Mouse (Mus musculus) CH12.LX (cell line): Measurements from ENCODE around the gene Phf2. TPM values are rescaled to one million over a fixed set of nuclear protein-coding genes. Genes with fewer than 3 reads are reported as not detected.

Experiments used
- DNase-seq: peaks from one replicate; pipeline ENCODE4 v3.0.0-alpha.2; 2013; ENCODE audit errors: extremely low read depth
- H3K27ac ChIP-seq: 2 replicates; pipeline ENCODE4 v1.5.1; 2012; ENCODE audit warnings: low read depth, mild to moderate bottlenecking, control low read depth, moderate library complexity; ENCODE audit not compliant: insufficient read depth
- H3K27me3 ChIP-seq: replicated peaks from 2 replicates; pipeline ENCODE3; 2012; ENCODE audit warnings: inconsistent platforms
- H3K36me3 ChIP-seq, 2 experiments: replicated peaks in 1 of 2; 2 replicates each; pipeline versions ENCODE3 to v1.6.1; 2012; ENCODE audit warnings: inconsistent platforms in 1 of 2, low read length in 1 of 2, mild to moderate bottlenecking in 1 of 2, mixed read lengths in 1 of 2, moderate library complexity in 1 of 2; ENCODE audit not compliant: control insufficient read depth in 1 of 2, insufficient read depth in 1 of 2
- H3K4me1 ChIP-seq, 2 experiments: 2 replicates each; pipeline ENCODE4 v1.6.1; 2012; ENCODE audit warnings: inconsistent platforms in 1 of 2, moderate library complexity in 1 of 2; ENCODE audit not compliant: insufficient read depth in 2 of 2, control insufficient read depth in 1 of 2
- H3K4me2 ChIP-seq: 2 replicates; pipeline ENCODE4 v1.6.1; 2012; ENCODE audit warnings: low read depth, mild to moderate bottlenecking, control low read depth; ENCODE audit not compliant: poor library complexity, insufficient read depth, severe bottlenecking
- H3K4me3 ChIP-seq, 3 experiments: fragments of 150-350 bp in 1 of 3; sonication (generic) in 1 of 3; replicated peaks in 1 of 3; 2 replicates each; pipeline versions ENCODE3 to v1.5.1; 2011 to 2012; ENCODE audit warnings: low read depth in 2 of 3, low read length in 2 of 3, mild to moderate bottlenecking in 2 of 3, moderate library complexity in 2 of 3, control low read depth in 1 of 3, improper control_type of control experiment in 1 of 3, inconsistent platforms in 1 of 3, mixed read lengths in 1 of 3; ENCODE audit not compliant: poor library complexity in 1 of 3
- H3K79me2 ChIP-seq: replicated peaks from 2 replicates; pipeline ENCODE4 v1.6.1; 2012; ENCODE audit warnings: mild to moderate bottlenecking, moderate library complexity; ENCODE audit not compliant: control insufficient read depth, poor library complexity, insufficient read depth, severe bottlenecking; ENCODE audit errors: extremely low read depth
- H3K9ac ChIP-seq: 2 replicates; pipeline ENCODE4 v1.6.1; 2012; ENCODE audit warnings: low read depth, mild to moderate bottlenecking, control low read depth, moderate library complexity; ENCODE audit not compliant: insufficient read depth
- H3K9me3 ChIP-seq: replicated peaks from 2 replicates; pipeline ENCODE3; 2012; ENCODE audit warnings: low read length, inconsistent platforms, mixed read lengths
- BHLHE40 ChIP-seq: IDR thresholded peaks from 2 replicates; pipeline ENCODE4 v1.6.1; 2011; ENCODE audit warnings: mild to moderate bottlenecking, low read depth, low read length, improper control_type of control experiment
- CHD2 ChIP-seq: IDR thresholded peaks from 2 replicates; pipeline ENCODE4 v1.6.1; 2011; ENCODE audit warnings: low read length, improper control_type of control experiment
- E2F4 ChIP-seq: IDR thresholded peaks from 2 replicates; pipeline ENCODE4 v1.6.1; 2011; ENCODE audit warnings: low read depth, low read length, improper control_type of control experiment; ENCODE audit not compliant: insufficient replicate concordance
- ELF1 ChIP-seq: IDR thresholded peaks from 2 replicates; pipeline ENCODE4 v1.6.1; 2014; ENCODE audit warnings: low read depth, mild to moderate bottlenecking, inconsistent platforms, low read length, improper control_type of control experiment
- GABPA ChIP-seq: IDR thresholded peaks from 2 replicates; pipeline ENCODE4 v1.6.1; 2012; ENCODE audit warnings: low read depth, low read length, improper control_type of control experiment, inconsistent platforms; ENCODE audit not compliant: insufficient replicate concordance
- IRF4 ChIP-seq: IDR thresholded peaks from 2 replicates; pipeline ENCODE4 v1.6.1; 2014; ENCODE audit warnings: low read depth, mild to moderate bottlenecking, inconsistent platforms, low read length, improper control_type of control experiment
- JUN ChIP-seq: IDR thresholded peaks from 2 replicates; pipeline ENCODE4 v1.6.1; 2011; ENCODE audit warnings: low read depth, mild to moderate bottlenecking, low read length, improper control_type of control experiment, moderate library complexity; ENCODE audit not compliant: insufficient read depth
- JUND ChIP-seq: conservative IDR thresholded peaks from 2 replicates; pipeline ENCODE4 v1.6.1; 2011; ENCODE audit warnings: low read depth, low read length, improper control_type of control experiment
- MAFK ChIP-seq: IDR thresholded peaks from 2 replicates; pipeline ENCODE4 v1.6.1; 2011; ENCODE audit warnings: low read length, improper control_type of control experiment; ENCODE audit not compliant: insufficient replicate concordance
- MAZ ChIP-seq: IDR thresholded peaks from 2 replicates; pipeline ENCODE4 v1.6.1; 2012; ENCODE audit warnings: low read depth, mild to moderate bottlenecking, inconsistent platforms, low read length, improper control_type of control experiment, moderate library complexity
- MEF2A ChIP-seq: IDR thresholded peaks from 2 replicates; pipeline ENCODE4 v1.6.1; 2014; ENCODE audit warnings: low read depth, mild to moderate bottlenecking, inconsistent platforms, low read length, improper control_type of control experiment, borderline replicate concordance
- MXI1 ChIP-seq: IDR thresholded peaks from 2 replicates; pipeline ENCODE4 v1.6.1; 2011; ENCODE audit warnings: mild to moderate bottlenecking, low read depth, low read length, improper control_type of control experiment
- NELFE ChIP-seq: IDR thresholded peaks from 2 replicates; pipeline ENCODE4 v1.6.1; 2011; ENCODE audit warnings: low read depth, low read length, improper control_type of control experiment
- PAX5 ChIP-seq: IDR thresholded peaks from 2 replicates; pipeline ENCODE4 v1.6.1; 2012; ENCODE audit warnings: low read length, inconsistent platforms, mixed read lengths
- POLR2A ChIP-seq: IDR thresholded peaks from 2 replicates; pipeline ENCODE4 v1.6.1; 2011; ENCODE audit warnings: low read depth, mild to moderate bottlenecking, improper control_type of control experiment, low read length
- POLR2AphosphoS2 ChIP-seq: IDR thresholded peaks from 2 replicates; pipeline ENCODE4 v1.6.1; 2011; ENCODE audit warnings: low read depth, low read length, improper control_type of control experiment
- RAD21 ChIP-seq: IDR thresholded peaks from 2 replicates; pipeline ENCODE4 v1.6.1; 2011; ENCODE audit warnings: low read depth, mild to moderate bottlenecking, low read length, improper control_type of control experiment, moderate library complexity
- TCF12 ChIP-seq: IDR thresholded peaks from 2 replicates; pipeline ENCODE4 v1.6.1; 2014; ENCODE audit warnings: low read depth, mild to moderate bottlenecking, inconsistent platforms, low read length, improper control_type of control experiment
- USF1 ChIP-seq: IDR thresholded peaks from 2 replicates; pipeline ENCODE4 v1.6.1; 2014; ENCODE audit warnings: low read depth, mild to moderate bottlenecking, inconsistent platforms, low read length, improper control_type of control experiment
- ZC3H11A ChIP-seq: IDR thresholded peaks from 2 replicates; pipeline ENCODE4 v1.6.1; 2012; ENCODE audit warnings: low read depth, mild to moderate bottlenecking, inconsistent platforms, low read length, improper control_type of control experiment
- ZKSCAN1 ChIP-seq: IDR thresholded peaks from 2 replicates; pipeline ENCODE4 v1.6.1; 2012; ENCODE audit warnings: low read depth, inconsistent platforms, low read length, improper control_type of control experiment, borderline replicate concordance
- ZNF384 ChIP-seq: IDR thresholded peaks from 2 replicates; pipeline ENCODE4 v1.6.1; 2012; ENCODE audit warnings: low read depth, low read length, improper control_type of control experiment, inconsistent platforms
- dilution Hi-C: fragments of 300-500 bp; cut with MboI; formaldehyde crosslinking; loops from 2 replicates; pipeline ENCODE4 v1.14.3; 2020; ENCODE audit warnings: low sequenced_read_pairs; ENCODE audit not compliant: extremely low pct_unique_long_range_greater_than_20kb, extremely low pct_ligation_motif_present
- in situ Hi-C: fragments of 300-500 bp; cut with MboI; formaldehyde crosslinking; loops from 3 replicates; pipeline ENCODE4 v1.14.3; 2019; ENCODE audit warnings: low sequenced_read_pairs, low pct_ligation_motif_present, low pct_unique_long_range_greater_than_20kb, mixed read lengths
- polyA plus RNA-seq: library from polyadenylated mRNA; unstranded; fragments of >175 nt; gene quantifications from 2 replicates; pipeline ENCODE4 v1.2.1, GENCODE M21; 2012; ENCODE audit warnings: low read depth; ENCODE audit not compliant: insufficient read length
- total RNA-seq, 2 experiments: library from RNA; depleted of rRNA; stranded (reverse); fragments of 300-350 nt in 1 of 2; fragments of >200 nt in 1 of 2; gene quantifications; 2 replicates each; pipeline ENCODE4 v1.2.3; 2012 to 2014

Phf2 gene
- total and polyA plus RNA-seq, 3 experiments: 2.3 to 14.2 (median 6.7) TPM

DNA sequence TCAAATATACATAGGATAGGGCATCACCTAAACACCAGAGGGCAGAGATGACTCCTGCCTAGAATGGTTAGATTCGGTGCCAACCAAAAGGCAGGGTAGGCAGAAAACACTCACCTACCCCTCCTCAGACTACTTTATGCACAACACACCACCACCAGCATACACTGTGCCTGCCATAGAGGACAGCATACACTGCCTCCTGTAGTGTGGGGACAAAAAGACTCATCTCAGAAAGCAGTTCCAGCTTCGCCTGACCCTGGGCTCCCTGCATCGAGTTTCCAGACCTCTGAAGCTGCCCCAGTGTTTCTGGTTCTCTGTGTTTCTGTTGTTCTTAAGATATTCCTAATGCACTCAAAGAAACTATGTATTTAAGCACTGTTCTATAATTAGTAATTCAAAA, 42.2 kb upstream of the Phf2 start:
- Histone ChIP-seq H3K79me2 (no peaks in the 10 kb centered on the region; the same call in 1 of the 2 replicates), H3K36me3 (peaks cover 71 to 94% of the 10 kb centered on the region in 2 experiments), H3K4me3 (no peak overlapping the region), H3K27ac (no peak overlapping the region), H3K27me3 (no peaks in the 10 kb centered on the region), H3K4me1 (no peaks in the 10 kb centered on the region), H3K9me3 (no peaks in the 10 kb centered on the region), H3K4me2 (no peak overlapping the region), H3K9ac (no peak overlapping the region)
- TF ChIP-seq ZNF384 (no peak), MAZ (no peak), GABPA (no peak), PAX5 (no peak), E2F4 (no peak), TCF12 (no peak), ELF1 (no peak)
- no peak for DNase-seq
- dilution Hi-C loops (no loop called here), in situ Hi-C loops (no loop called here)

DNA sequence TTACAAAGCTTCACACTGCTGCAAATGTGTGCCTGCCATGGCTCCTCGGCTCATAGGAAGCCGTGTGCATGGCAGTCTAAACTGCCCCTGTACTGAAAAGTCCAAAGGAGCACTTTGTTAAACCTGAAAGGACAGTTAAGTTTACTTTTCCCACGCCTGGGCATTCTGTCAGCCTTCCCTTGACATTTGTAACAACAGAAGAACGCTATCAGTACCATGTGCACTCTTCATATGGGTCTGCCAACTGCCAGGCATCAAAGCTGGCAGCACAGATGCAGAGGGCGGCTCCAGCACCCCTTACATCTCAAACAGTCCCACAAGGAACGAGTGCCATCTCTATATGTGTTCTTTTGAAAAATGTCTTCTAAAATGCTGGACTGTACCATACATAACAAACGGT, 40.5 kb upstream of the Phf2 start:
- Histone ChIP-seq H3K36me3 (peaks cover 66 to 96% of the 10 kb centered on the region in 2 experiments), H3K9ac (no peak overlapping the region), H3K9me3 (no peaks in the 10 kb centered on the region), H3K79me2 (no peaks in the 10 kb centered on the region; the same call in 1 of the 2 replicates)
- DNase-seq: no peak
- dilution Hi-C loops: no loop called here
- in situ Hi-C loops: no loop called here
- TF ChIP-seq ZKSCAN1: no peak
- no peak for TF ChIP-seq ZC3H11A
- TF ChIP-seq MEF2A: no peak
- TF ChIP-seq NELFE: no peak
- no peak for TF ChIP-seq USF1
- no peak for TF ChIP-seq JUN
- no peak for TF ChIP-seq POLR2AphosphoS2
- no peak for TF ChIP-seq POLR2A
- no peak for TF ChIP-seq MXI1
- TF ChIP-seq MAZ: no peak
- TF ChIP-seq MAFK: no peak
- no peak for TF ChIP-seq RAD21
- TF ChIP-seq JUND: no peak
- no peak for TF ChIP-seq CHD2
- no peak for TF ChIP-seq ELF1
- TF ChIP-seq IRF4: no peak
- TF ChIP-seq BHLHE40: no peak
- TF ChIP-seq, all 38 proteins: peak for 0
- no peak overlapping the region for H3K4me3 ChIP-seq
- no peak overlapping the region for H3K27ac ChIP-seq
- no peaks in the 10 kb centered on the region for H3K4me1 ChIP-seq
- H3K27me3 ChIP-seq: no peaks in the 10 kb centered on the region
- H3K4me2 ChIP-seq: no peak overlapping the region
